Comparison of ENCODE assay signal across 24 mouse cellular contexts in genomic region chr12:119231831-119232230, GRCm38 (mm10).
"Had no signal": no experiment of that assay in that cellular context is flagged by ENCODE, and none has a peak within 500 bp of the region (broad histone marks: within the 10 kb centered on the region; RNA-seq: fewer than 3 reads in every experiment).

No protein-coding gene starts in this region.

- H3K27ac ChIP-seq: gastrocnemius, adult 2 months; heart, embryonic 10.5 days; hindbrain, embryonic 10.5 days; hindbrain, embryonic 12.5 days; hindbrain, embryonic 14.5 days; intestine, embryonic 15.5 days; limb, embryonic 13.5 days; limb, embryonic 15.5 days; liver, embryonic 12.5 days; liver, embryonic 14.5 days had no signal

- H3K4me1 ChIP-seq: heart, embryonic 10.5 days; intestine, embryonic 15.5 days; limb, embryonic 15.5 days; liver, embryonic 12.5 days had no signal

- H3K9me3 ChIP-seq: heart, embryonic 10.5 days; heart, embryonic 12.5 days; hindbrain, embryonic 10.5 days; hindbrain, embryonic 12.5 days; intestine, embryonic 15.5 days; limb, embryonic 13.5 days; limb, embryonic 15.5 days; liver, embryonic 12.5 days had no signal

- H3K9ac ChIP-seq: heart, embryonic 12.5 days; hindbrain, embryonic 12.5 days; hindbrain, embryonic 14.5 days; intestine, embryonic 15.5 days; limb, embryonic 13.5 days; limb, embryonic 15.5 days; liver, embryonic 12.5 days; liver, embryonic 14.5 days had no signal

- DNase-seq: gastrocnemius, adult 2 months; gastrocnemius, postnatal 10 days; gastrocnemius, postnatal 25 days; heart, adult 18-20 months; heart, postnatal 10 days; heart, postnatal 4 days; layer of hippocampus, adult 9-11 months; layer of hippocampus, postnatal 36 days; left cerebral cortex, postnatal 4 days; lung, adult 18-20 months had no signal

- H3K4me2 ChIP-seq: heart, embryonic 12.5 days; hindbrain, embryonic 12.5 days; hindbrain, embryonic 14.5 days; intestine, embryonic 15.5 days; limb, embryonic 13.5 days; limb, embryonic 15.5 days; liver, embryonic 12.5 days had no signal

- H3K27me3 ChIP-seq: heart, embryonic 12.5 days; hindbrain, embryonic 12.5 days; intestine, embryonic 15.5 days; limb, embryonic 13.5 days; limb, embryonic 15.5 days had no signal

- H3K4me3 ChIP-seq: gastrocnemius, adult 2 months; heart, embryonic 10.5 days; heart, embryonic 12.5 days; hindbrain, embryonic 10.5 days; hindbrain, embryonic 12.5 days; intestine, embryonic 15.5 days; limb, embryonic 13.5 days; limb, embryonic 15.5 days; liver, embryonic 12.5 days had no signal

- ATAC-seq: forebrain, embryonic 16.5 days; hindbrain, embryonic 16.5 days; inflammation-experienced regulatory T-cells, adult 6 months; intestine, embryonic 15.5 days; intestine, postnatal 0 days; liver, embryonic 12.5 days had no signal

- H3K36me3 ChIP-seq: heart, embryonic 10.5 days; heart, embryonic 12.5 days; hindbrain, embryonic 12.5 days; intestine, embryonic 15.5 days; limb, embryonic 15.5 days; liver, embryonic 12.5 days had no signal
